Mouse (Mus musculus): ENCODE measurements at regions not wholly inside any gene's neighbourhood (a gene's known extent, or its start where the extent isn't known, plus 50 kb on each side); places are given as distances from the start of the nearest gene placed in this dataset.

DNA sequence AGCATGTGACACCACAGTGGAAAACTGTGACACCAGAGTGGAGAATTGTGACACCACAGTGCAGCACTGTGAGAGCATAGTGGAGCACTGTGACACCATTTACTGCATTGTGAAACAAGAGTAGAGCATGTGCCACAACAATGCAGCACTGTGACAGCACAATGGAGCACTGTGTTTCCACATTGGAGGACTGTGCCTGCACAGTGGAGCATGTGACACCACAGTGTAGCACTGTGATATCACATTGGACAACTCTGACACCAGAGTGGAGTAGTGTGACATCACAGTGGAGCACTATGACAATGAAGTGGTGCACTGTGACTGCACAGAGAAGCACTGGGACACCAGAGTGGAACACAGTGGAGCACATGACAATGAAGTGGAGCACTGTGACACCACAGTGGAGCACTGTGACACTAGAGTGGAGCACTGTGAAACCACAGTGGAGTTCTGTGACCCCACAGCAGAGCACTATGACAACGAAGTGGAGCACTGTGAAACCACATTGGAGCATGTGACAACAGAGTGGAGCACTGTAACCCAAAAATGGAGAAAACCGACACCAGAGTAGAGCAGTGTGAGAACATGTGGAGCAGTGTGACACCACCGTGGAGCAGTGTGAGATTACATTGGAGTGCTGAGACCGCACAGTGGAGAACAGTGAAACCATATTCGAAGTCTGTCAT, 100.9 kb upstream of the Vmn1r2 start:
- no peak for TF ChIP-seq CTCF (IDR thresholded peaks at IDR 0.05; ENCODE audit: low read depth)
- no peak for TF ChIP-seq EP300 (optimal IDR thresholded peaks at IDR 0.05)

Measured in stomach, postnatal 0 days (tissue).